In the genomic region with DNA sequence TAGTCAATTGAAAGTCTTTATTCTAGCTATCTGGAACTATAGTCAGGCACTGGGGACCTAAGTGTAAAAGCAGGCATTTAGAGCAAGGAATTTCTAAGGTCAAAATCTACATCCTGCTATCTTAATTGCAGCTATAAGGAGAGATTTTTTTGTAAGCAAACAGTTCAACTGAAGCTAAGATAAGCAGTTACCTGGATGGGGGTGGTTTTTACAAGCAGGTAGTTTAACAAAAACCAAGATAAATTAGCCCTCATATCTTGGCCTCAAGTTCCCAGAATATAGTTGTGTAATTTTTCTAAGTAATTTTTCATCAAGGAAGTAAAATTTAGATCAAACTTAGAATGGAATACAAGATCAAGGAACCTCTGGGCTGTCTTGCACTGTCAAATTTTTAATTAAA, we compare ENCODE assay signal across 15 mouse cellular contexts.
"Had no signal": no experiment of that assay in that cellular context is flagged by ENCODE, and none has a peak within 500 bp of the region (broad histone marks: within the 10 kb centered on the region; RNA-seq: fewer than 3 reads in every experiment).

No protein-coding gene starts in this region.

- H3K27ac ChIP-seq: neural tube, embryonic 12.5 days; neural tube, embryonic 13.5 days; neural tube, embryonic 15.5 days; stomach, embryonic 15.5 days; stomach, postnatal 0 days had no signal

- DNase-seq: retina, postnatal 1 day; right cerebral cortex, adult 18-20 months; right cerebral cortex, postnatal 14 days; right cerebral cortex, postnatal 4 days; spleen, adult 18-20 months; thymus, adult 18-20 months; thymus, adult 2 months; thymus, postnatal 14 days; thymus, postnatal 36 days; thymus, postnatal 4 days had no signal

- H3K27me3 ChIP-seq: neural tube, embryonic 12.5 days; neural tube, embryonic 13.5 days; neural tube, embryonic 15.5 days; stomach, embryonic 15.5 days had no signal

- H3K4me3 ChIP-seq: neural tube, embryonic 12.5 days; neural tube, embryonic 13.5 days; neural tube, embryonic 15.5 days; stomach, embryonic 15.5 days had no signal

- H3K9me3 ChIP-seq: neural tube, embryonic 15.5 days; stomach, embryonic 15.5 days had no signal

- H3K4me1 ChIP-seq: neural tube, embryonic 12.5 days; neural tube, embryonic 13.5 days; neural tube, embryonic 15.5 days; stomach, embryonic 15.5 days had no signal

- H3K4me2 ChIP-seq: neural tube, embryonic 12.5 days; neural tube, embryonic 13.5 days; neural tube, embryonic 15.5 days; stomach, embryonic 15.5 days had no signal

- H3K36me3 ChIP-seq: neural tube, embryonic 12.5 days; neural tube, embryonic 13.5 days; neural tube, embryonic 15.5 days; stomach, embryonic 15.5 days had no signal

- H3K9ac ChIP-seq: neural tube, embryonic 12.5 days; neural tube, embryonic 13.5 days; neural tube, embryonic 15.5 days; stomach, embryonic 15.5 days had no signal
